Mouse (Mus musculus): Measurements from ENCODE around the gene Gm28035. TPM values are rescaled to one million over a fixed set of nuclear protein-coding genes. Genes with fewer than 3 reads are reported as not detected.

Gm28035 gene
- total RNA-seq, 2 experiments from 2014 or later = 1.3 to 2.7 TPM

- intact Hi-C loops (cut with DNase I) = loop anchor here (1.0 kb wide), 1 partner anchor 32 kb away; the partner anchor contains the start of gene Kyat1
- peak; percentile 100 for DNase-seq
Measured at GRCm38 (mm10) chr2:30237199-30237880, 3.0 kb upstream of the Gm28035 start, which contains the start of gene Lrrc8a. Gene Lrrc8a, plus strand, starts transcription at chr2:30237715.

GRCm38 (mm10) chr2:30237881-30238280, 2.5 kb upstream of the Gm28035 start:
- intact Hi-C loops (cut with DNase I) = loop anchor here (1.0 to 2.0 kb wide), 3 partner anchors 28 to 59 kb away; partner anchors contain the start of genes Kyat1, Phyhd1 and Spout1
- peak; percentile 80 to 83 for DNase-seq

- DNase-seq = no peak
- intact Hi-C loops (cut with DNase I) = loop anchor here (1.0 to 2.0 kb wide), 2 partner anchors 27 to 60 kb away; partner anchors contain the start of genes Phyhd1 and Spout1
Measured at GRCm38 (mm10) chr2:30238906-30239465, 1.4 kb upstream of the Gm28035 start.

- intact Hi-C loops (cut with DNase I) = loop anchor here (2.0 kb wide), 1 partner anchor 61 kb away; the partner anchor contains the start of gene Spout1
Measured at GRCm38 (mm10) chr2:30239777-30240176, 590 bp upstream of the Gm28035 start.

GRCm38 (mm10) chr2:30242509-30242908, 2.1 kb downstream of the Gm28035 start:
- DNase-seq = peak; percentile 84 to 85
- intact Hi-C loops (cut with DNase I) = loop anchor here (1.0 kb wide), 1 partner anchor 16 kb away; no protein-coding TSS in a partner anchor

More at GRCm38 (mm10) chr2:30239777-30240176, 590 bp upstream of the Gm28035 start:
- DNase-seq = peak; percentile 82 to 85

GRCm38 (mm10) chr2:30243391-30243790, 3.0 kb downstream of the Gm28035 start:
- intact Hi-C loops (cut with DNase I) = no loop called here
- DNase-seq = peak in 1 of 2 experiments; percentile 6

GRCm38 (mm10) chr2:30244595-30245178, 4.3 kb downstream of the Gm28035 start:
- intact Hi-C loops (cut with DNase I) = no loop called here
- DNase-seq = peak in 1 of 2 experiments; percentile 15

GRCm38 (mm10) chr2:30247036-30247435, 6.7 kb downstream of the Gm28035 start:
- intact Hi-C loops (cut with DNase I) = no loop called here
- no peak for DNase-seq

GRCm38 (mm10) chr2:30247681-30248080, 7.3 kb downstream of the Gm28035 start:
- peak in 1 of 2 experiments; percentile 11 for DNase-seq
- intact Hi-C loops (cut with DNase I) = no loop called here

GRCm38 (mm10) chr2:30249182-30249581, 8.8 kb downstream of the Gm28035 start:
- no peak for DNase-seq
- intact Hi-C loops (cut with DNase I) = no loop called here

GRCm38 (mm10) chr2:30250166-30251128, 10.1 kb downstream of the Gm28035 start:
- intact Hi-C loops (cut with DNase I) = no loop called here
- DNase-seq = peak in 1 of 2 experiments; percentile 19

- intact Hi-C loops (cut with DNase I) = no loop called here
- peak in 1 of 2 experiments; percentile 45 for DNase-seq
Measured at GRCm38 (mm10) chr2:30251417-30252104, 11.2 kb downstream of the Gm28035 start.

- peak in 1 of 2 experiments; percentile 4 for DNase-seq
- intact Hi-C loops (cut with DNase I) = no loop called here
Measured at GRCm38 (mm10) chr2:30252521-30252920, 12.2 kb downstream of the Gm28035 start.

GRCm38 (mm10) chr2:30253809-30254208, 13.4 kb downstream of the Gm28035 start:
- intact Hi-C loops (cut with DNase I) = no loop called here
- peak in 1 of 2 experiments; percentile 22 for DNase-seq

GRCm38 (mm10) chr2:30255631-30256395, 15.4 kb downstream of the Gm28035 start:
- DNase-seq = no peak

GRCm38 (mm10) chr2:30256616-30257350, 16.4 kb downstream of the Gm28035 start:
- intact Hi-C loops (cut with DNase I) = no loop called here
- no peak for DNase-seq

More at GRCm38 (mm10) chr2:30255631-30256395, 15.4 kb downstream of the Gm28035 start:
- intact Hi-C loops (cut with DNase I) = no loop called here

- intact Hi-C loops (cut with DNase I) = loop anchor here (1.0 kb wide), 1 partner anchor 16 kb away; no protein-coding TSS in a partner anchor
- peak in 1 of 2 experiments; percentile 5 for DNase-seq
Measured at GRCm38 (mm10) chr2:30257699-30258460, 17.5 kb downstream of the Gm28035 start.

Data from heart, postnatal 10 days (tissue).